Mouse (Mus musculus): ENCODE results near the gene Rbm24.
A peak's percentile ranks its signal among the peaks of the same experiment; 100 is the strongest.

Rbm24 gene

GRCm38 (mm10) chr13:46444021-46444420 lies 25.8 kb downstream of the Rbm24 start:
- DNase-seq: no peak

DNA sequence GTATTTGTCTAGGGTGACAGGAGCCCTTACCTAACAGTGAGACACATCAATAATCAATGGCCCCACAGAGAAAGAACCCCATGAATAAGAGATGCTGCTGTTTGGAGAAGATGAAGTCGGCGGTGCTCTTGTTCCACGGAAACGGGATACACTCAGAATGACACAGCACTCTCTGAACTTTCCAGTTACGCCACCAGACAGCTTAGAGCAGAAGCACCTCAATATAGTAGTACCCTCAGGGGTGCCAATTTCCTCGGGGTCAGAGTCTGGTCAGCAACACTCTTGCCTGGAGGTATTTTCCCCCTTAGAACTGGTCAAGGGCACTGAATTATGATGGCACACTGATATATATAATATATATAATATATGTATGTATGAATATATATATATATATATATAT lies 27.8 kb downstream of the Rbm24 start:
- DNase-seq: no peak

- peak; percentile 26 for DNase-seq
These were observed 30.0 kb downstream of the Rbm24 start for GRCm38 (mm10) chr13:46448276-46448675.

DNA sequence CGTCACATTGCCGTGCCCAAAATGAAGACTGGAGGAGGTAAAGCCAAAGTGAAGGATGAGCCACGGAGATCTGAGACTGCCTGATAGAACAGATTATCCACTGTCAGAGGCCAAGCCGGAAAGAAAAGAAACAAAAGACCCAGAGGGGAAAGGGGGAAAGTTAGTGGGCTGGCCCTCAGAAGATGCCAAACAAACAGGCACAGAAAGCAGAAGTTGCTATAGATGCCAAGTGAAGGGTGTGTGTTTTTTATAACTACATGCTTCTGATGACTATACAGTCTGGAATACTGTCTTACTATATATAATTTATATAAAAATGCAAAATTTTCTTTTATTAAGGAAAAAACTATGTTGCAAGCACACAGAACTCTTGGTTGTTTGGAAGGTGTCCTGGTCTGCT lies 31.7 kb downstream of the Rbm24 start:
- no peak for DNase-seq

GRCm38 (mm10) chr13:46450623-46451022 lies 32.4 kb downstream of the Rbm24 start:
- no peak for DNase-seq

DNA sequence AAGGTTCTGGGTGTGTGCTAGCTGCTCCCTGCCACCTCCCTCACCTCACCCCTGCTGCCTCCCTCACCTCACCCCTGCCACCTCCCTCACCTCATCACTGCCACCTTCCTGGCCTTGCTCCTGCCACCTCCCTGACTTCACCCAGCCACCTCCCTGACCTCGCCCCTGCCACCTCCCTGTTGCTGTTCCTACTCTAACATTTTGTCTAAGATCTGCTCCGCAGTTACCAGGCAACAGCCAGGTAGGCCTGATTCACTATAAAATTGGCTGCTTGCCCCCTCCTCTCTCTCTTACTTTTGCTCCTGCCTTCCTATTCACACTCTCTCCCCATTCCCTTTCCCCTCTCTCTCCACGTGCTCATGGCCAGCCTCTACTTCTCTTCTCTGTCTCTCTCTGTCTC lies 33.3 kb downstream of the Rbm24 start:
- DNase-seq: no peak

DNA sequence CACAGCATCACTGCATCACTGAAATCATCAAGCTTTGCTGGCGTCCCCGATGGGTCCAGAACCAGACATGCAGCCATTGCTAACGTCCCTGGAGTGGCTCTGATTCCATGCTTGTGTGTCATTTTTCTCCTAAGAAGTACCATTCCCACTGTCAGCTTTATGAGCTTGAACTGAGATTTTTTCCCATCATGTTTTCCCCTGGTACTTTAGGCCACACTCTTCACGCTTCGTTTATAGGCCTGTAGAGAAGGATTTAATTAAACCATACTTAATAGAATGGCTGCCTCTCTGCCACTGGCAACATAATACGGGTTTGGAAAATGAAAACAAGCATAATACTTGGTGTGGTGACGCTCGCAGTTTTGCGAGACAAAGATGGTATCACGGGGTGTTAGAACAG lies 41.3 kb downstream of the Rbm24 start:
- no peak for DNase-seq

DNA sequence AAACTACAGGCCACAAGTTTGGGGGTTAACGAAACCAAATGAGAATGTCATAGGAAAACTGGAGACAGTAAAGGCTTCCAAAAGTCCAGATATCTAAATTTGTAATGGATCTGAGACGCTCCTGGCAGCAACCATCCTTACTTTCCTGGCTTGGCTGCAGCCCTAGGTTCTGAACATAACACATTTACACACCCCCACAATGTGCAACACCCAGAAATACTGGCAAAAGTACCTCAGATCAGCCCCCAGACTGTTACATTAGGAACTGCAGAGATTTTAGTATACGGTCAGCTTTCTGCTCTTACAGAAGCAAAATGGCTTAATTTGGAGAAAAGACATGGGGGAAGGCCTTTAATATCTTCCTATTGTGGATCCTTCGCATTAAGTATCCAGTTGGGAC lies 44.0 kb downstream of the Rbm24 start:
- DNase-seq: peak; percentile 57

DNA sequence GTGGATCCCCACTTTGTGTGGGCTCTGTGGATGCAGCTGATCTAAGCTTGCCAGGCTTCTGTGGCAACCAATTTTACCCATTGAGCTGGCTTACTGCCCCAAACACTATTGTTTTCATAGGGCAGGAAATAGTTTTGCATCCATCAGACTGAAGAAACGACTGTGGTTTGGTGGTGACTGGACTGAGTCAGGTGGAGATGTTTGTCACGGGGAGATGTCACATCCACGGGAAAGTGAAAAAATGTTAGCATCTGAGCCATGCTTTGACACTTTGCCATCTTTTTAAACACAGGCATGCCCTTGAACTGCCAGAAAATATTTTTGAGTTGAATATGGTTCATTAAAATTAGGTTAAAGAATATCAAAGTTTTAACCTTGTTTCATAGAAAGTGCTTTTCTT lies 45.5 kb downstream of the Rbm24 start:
- no peak for DNase-seq

GRCm38 (mm10) chr13:46468251-46468650 lies 50.0 kb downstream of the Rbm24 start:
- DNase-seq: no peak

GRCm38 (mm10) chr13:46469536-46469935 lies 51.3 kb downstream of the Rbm24 start:
- DNase-seq: peak; percentile 34

Measured in right cerebral cortex, adult 18-20 months (tissue).